Mouse (Mus musculus): Measurements from ENCODE around the gene Crhr2. TPM values are rescaled to one million over a fixed set of nuclear protein-coding genes. Genes with fewer than 3 reads are reported as not detected.

Gene Crhr2
- 1.2 and 1.3 TPM in 2 replicates for polyA plus RNA-seq (2014; fragmentation: Nextera tagmentation; extraction: Ambion mirVana)

GRCm38 (mm10) chr6:55132794-55133193 is at the start of gene Crhr2:
Gene Crhr2, minus strand, starts transcription at chr6:55133016.
- no peak for ATAC-seq (ENCODE audit: low read depth)
- H3K4me2 ChIP-seq (ENCODE audit: low read depth, low read length), result no peak within 1 kb of the TSS
- H3K4me3 ChIP-seq (ENCODE audit: low read depth, low read length), result no peak within 1 kb of the TSS
- WGBS, result 67% methylated on average over 10 of the region's 10 CpGs
- no peaks in the 10 kb centered on the region for H3K36me3 ChIP-seq (ENCODE audit: control insufficient read depth, insufficient read depth, low read length)
- H3K9me3 ChIP-seq (ENCODE audit: control insufficient read depth, low read length), result no peaks in the 10 kb centered on the region
- H3K4me1 ChIP-seq (ENCODE audit: control insufficient read depth, insufficient read depth, low read length), result no peaks in the 10 kb centered on the region
- H3K27ac ChIP-seq (ENCODE audit: low read depth, low read length), result no peak within 1 kb of the TSS
- H3K9ac ChIP-seq (replicated peaks; ENCODE audit: low read depth, low read length), result no peak within 1 kb of the TSS
- no peaks in the 10 kb centered on the region; the same call in 1 of the 2 replicates for H3K27me3 ChIP-seq (ENCODE audit: control insufficient read depth, insufficient read depth, low read length)

GRCm38 (mm10) chr6:55179560-55179959 is 46.7 kb upstream of the Crhr2 start:
- no peak overlapping the region for H3K9ac ChIP-seq (replicated peaks; ENCODE audit: low read depth, low read length)
- no peaks in the 10 kb centered on the region for H3K36me3 ChIP-seq (ENCODE audit: control insufficient read depth, insufficient read depth, low read length)
- no peaks in the 10 kb centered on the region for H3K9me3 ChIP-seq (ENCODE audit: control insufficient read depth, low read length)
- H3K27ac ChIP-seq (ENCODE audit: low read depth, low read length), result no peak overlapping the region
- no peak for ATAC-seq (ENCODE audit: low read depth)
- 80% methylated on average over 7 of the region's 7 CpGs for WGBS
- H3K4me3 ChIP-seq (ENCODE audit: low read depth, low read length), result no peak overlapping the region
- H3K4me2 ChIP-seq (ENCODE audit: low read depth, low read length), result no peak overlapping the region
- no peaks in the 10 kb centered on the region for H3K4me1 ChIP-seq (ENCODE audit: control insufficient read depth, insufficient read depth, low read length)
- no peaks in the 10 kb centered on the region for H3K27me3 ChIP-seq (ENCODE audit: control insufficient read depth, insufficient read depth, low read length)

DNA sequence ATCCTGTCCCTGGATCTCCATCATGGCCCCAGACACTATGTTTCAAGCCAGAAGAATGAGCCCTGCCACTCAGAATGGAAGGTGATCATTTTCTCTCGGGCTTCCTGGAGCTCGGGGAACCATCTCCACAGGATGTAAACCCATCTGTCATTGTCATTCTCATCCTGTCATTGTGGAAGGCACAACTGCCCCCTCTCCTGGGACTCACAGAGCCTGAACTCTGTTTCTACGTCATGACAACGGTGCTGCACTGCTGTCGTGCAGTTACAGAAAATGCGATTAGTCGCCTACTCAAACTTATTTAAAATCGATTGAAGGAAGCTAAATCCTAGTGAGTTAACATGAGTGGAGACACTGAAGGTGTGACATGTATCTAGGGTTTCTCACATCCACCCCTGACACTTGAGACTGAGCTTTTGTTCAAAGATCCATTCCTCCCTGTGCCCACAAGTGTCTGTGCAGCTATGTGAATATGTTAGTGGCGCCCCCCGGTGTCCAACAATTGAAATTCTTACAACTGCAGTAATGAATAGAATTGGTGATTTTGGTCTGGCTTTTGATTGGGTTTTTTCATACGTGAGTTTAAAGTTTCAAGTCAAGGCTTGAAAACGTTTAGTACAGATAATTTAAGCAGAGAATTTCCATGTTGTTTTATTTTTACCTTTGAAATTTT is 44.4 kb upstream of the Crhr2 start:
- Histone ChIP-seq H3K36me3 (ENCODE audit: control insufficient read depth, insufficient read depth, low read length) (no peaks in the 10 kb centered on the region), H3K9me3 (ENCODE audit: control insufficient read depth, low read length) (no peaks in the 10 kb centered on the region), H3K4me2 (ENCODE audit: low read depth, low read length) (no peak overlapping the region), H3K4me1 (ENCODE audit: control insufficient read depth, insufficient read depth, low read length) (no peaks in the 10 kb centered on the region), H3K9ac (replicated peaks; ENCODE audit: low read depth, low read length) (no peak overlapping the region), H3K27me3 (ENCODE audit: control insufficient read depth, insufficient read depth, low read length) (0 out of 2 replicates have a peak, but pooled peaks cover 8% of the 10 kb centered on the region), H3K4me3 (ENCODE audit: low read depth, low read length) (no peak overlapping the region), H3K27ac (ENCODE audit: low read depth, low read length) (no peak overlapping the region)
- ATAC-seq (ENCODE audit: low read depth), result no peak
- 39% methylated on average over 12 of the region's 12 CpGs for WGBS

DNA sequence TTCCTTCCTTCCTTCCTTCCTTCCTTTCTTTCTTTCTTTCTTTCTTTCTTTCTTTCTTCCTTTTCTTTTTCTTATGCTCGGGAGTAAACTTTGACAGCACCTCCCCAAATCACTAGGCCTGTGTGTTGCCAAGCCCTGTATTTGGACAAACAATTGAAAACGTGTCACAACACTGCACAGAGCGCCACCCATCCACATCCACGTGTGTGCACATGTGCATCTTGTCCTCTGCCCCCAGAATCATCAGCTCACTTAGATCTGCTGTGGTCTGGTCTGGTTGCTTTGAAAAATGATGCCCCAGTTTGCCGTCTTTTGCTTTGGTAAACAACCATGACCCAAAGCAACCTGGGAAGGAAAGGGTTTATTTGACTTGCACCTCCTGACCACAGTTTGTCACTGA is 43.1 kb upstream of the Crhr2 start:
- WGBS, result 64% methylated on average over 5 of the region's 5 CpGs
- Histone ChIP-seq H3K9me3 (ENCODE audit: control insufficient read depth, low read length) (no peaks in the 10 kb centered on the region), H3K4me1 (ENCODE audit: control insufficient read depth, insufficient read depth, low read length) (no peaks in the 10 kb centered on the region), H3K36me3 (ENCODE audit: control insufficient read depth, insufficient read depth, low read length) (no peaks in the 10 kb centered on the region), H3K4me3 (ENCODE audit: low read depth, low read length) (no peak overlapping the region), H3K27ac (ENCODE audit: low read depth, low read length) (no peak overlapping the region), H3K27me3 (ENCODE audit: control insufficient read depth, insufficient read depth, low read length) (0 out of 2 replicates have a peak, but pooled peaks cover 8% of the 10 kb centered on the region), H3K4me2 (ENCODE audit: low read depth, low read length) (no peak overlapping the region), H3K9ac (replicated peaks; ENCODE audit: low read depth, low read length) (no peak overlapping the region)
- ATAC-seq (ENCODE audit: low read depth), result no peak

GRCm38 (mm10) chr6:55175456-55175855 is 42.6 kb upstream of the Crhr2 start:
- Histone ChIP-seq H3K36me3 (ENCODE audit: control insufficient read depth, insufficient read depth, low read length) (no peaks in the 10 kb centered on the region), H3K9ac (replicated peaks; ENCODE audit: low read depth, low read length) (no peak overlapping the region), H3K27me3 (ENCODE audit: control insufficient read depth, insufficient read depth, low read length) (0 out of 2 replicates have a peak, but pooled peaks cover 8% of the 10 kb centered on the region), H3K9me3 (ENCODE audit: control insufficient read depth, low read length) (no peaks in the 10 kb centered on the region), H3K4me3 (ENCODE audit: low read depth, low read length) (no peak overlapping the region), H3K4me1 (ENCODE audit: control insufficient read depth, insufficient read depth, low read length) (no peaks in the 10 kb centered on the region), H3K4me2 (ENCODE audit: low read depth, low read length) (no peak overlapping the region), H3K27ac (ENCODE audit: low read depth, low read length) (no peak overlapping the region)
- 55% methylated on average over 2 of the region's 2 CpGs for WGBS
- ATAC-seq (ENCODE audit: low read depth), result no peak

DNA sequence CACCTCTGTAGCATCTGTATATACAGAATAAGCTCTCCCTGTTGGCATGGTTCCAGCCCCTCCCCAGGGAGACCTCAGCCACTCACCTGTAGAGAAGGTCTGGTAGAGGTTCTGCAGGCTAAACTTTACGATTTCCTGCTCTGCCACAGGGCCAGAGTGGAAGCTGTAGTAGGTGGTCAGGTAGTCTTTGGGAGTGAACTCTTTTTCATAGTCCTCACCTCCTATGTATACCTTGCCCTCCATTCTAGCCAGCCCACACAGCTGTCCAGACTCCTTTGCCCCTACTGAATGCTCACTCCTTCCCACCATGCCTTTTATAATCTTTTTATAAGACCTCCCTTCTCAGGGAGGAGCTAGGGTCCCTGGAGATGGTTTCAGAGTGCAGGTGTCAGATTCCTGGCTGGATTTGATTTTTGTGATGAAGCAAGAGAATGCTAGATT is 41.9 kb upstream of the Crhr2 start, which contains the start of gene Inmt:
Gene Inmt (minus strand): TSS at position 303 of the 441 bp plus-strand sequence.
- no peaks in the 10 kb centered on the region for H3K9me3 ChIP-seq (ENCODE audit: control insufficient read depth, low read length)
- H3K4me2 ChIP-seq (ENCODE audit: low read depth, low read length), result no peak within 1 kb of the TSS
- H3K4me1 ChIP-seq (ENCODE audit: control insufficient read depth, insufficient read depth, low read length), result no peaks in the 10 kb centered on the region
- no peak within 1 kb of the TSS for H3K27ac ChIP-seq (ENCODE audit: low read depth, low read length)
- H3K27me3 ChIP-seq (ENCODE audit: control insufficient read depth, insufficient read depth, low read length), result peaks cover 11% of the 10 kb centered on the region; the same call in 1 of the 2 replicates
- no peaks in the 10 kb centered on the region for H3K36me3 ChIP-seq (ENCODE audit: control insufficient read depth, insufficient read depth, low read length)
- no peak within 1 kb of the TSS for H3K4me3 ChIP-seq (ENCODE audit: low read depth, low read length)
- ATAC-seq (ENCODE audit: low read depth), result no peak
- H3K9ac ChIP-seq (replicated peaks; ENCODE audit: low read depth, low read length), result no peak within 1 kb of the TSS
- 88% methylated on average over 1 of the region's 1 CpGs for WGBS

- no peaks in the 10 kb centered on the region for H3K9me3 ChIP-seq (ENCODE audit: control insufficient read depth, low read length)
- H3K27me3 ChIP-seq (ENCODE audit: control insufficient read depth, insufficient read depth, low read length), result peaks cover 14% of the 10 kb centered on the region; the same call in 1 of the 2 replicates
- 12% methylated on average over 3 of the region's 3 CpGs for WGBS
- H3K4me1 ChIP-seq (ENCODE audit: control insufficient read depth, insufficient read depth, low read length), result no peaks in the 10 kb centered on the region
- no peak overlapping the region for H3K4me2 ChIP-seq (ENCODE audit: low read depth, low read length)
- H3K27ac ChIP-seq (ENCODE audit: low read depth, low read length), result no peak overlapping the region
- H3K9ac ChIP-seq (replicated peaks; ENCODE audit: low read depth, low read length), result no peak overlapping the region
- no peaks in the 10 kb centered on the region for H3K36me3 ChIP-seq (ENCODE audit: control insufficient read depth, insufficient read depth, low read length)
- no peak for ATAC-seq (ENCODE audit: low read depth)
- no peak overlapping the region for H3K4me3 ChIP-seq (ENCODE audit: low read depth, low read length)
Observed at GRCm38 (mm10) chr6:55173941-55174349, 41.1 kb upstream of the Crhr2 start.

DNA sequence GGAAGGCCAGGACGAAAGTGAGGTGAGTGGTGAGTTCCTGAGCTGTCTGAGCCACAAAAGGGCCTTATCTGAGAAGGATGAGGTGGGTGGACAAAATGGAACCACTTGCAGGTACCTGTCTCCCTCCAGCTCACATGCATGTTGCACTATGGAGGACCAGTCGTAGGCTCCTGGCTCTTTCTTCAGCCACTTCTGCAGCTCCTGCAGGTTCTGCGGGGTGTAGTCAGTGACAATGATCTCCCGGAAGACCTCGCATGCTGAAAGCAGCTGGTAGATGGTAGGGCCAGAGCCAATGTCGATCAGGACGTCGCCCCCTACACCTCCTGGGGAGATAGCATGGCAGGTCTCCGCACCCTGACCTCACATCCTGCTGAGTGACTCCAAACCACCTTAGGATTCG is 40.4 kb upstream of the Crhr2 start:
- Histone ChIP-seq H3K27me3 (ENCODE audit: control insufficient read depth, insufficient read depth, low read length) (peaks cover 18% of the 10 kb centered on the region; the same call in 1 of the 2 replicates), H3K36me3 (ENCODE audit: control insufficient read depth, insufficient read depth, low read length) (no peaks in the 10 kb centered on the region), H3K27ac (ENCODE audit: low read depth, low read length) (no peak overlapping the region), H3K9me3 (ENCODE audit: control insufficient read depth, low read length) (no peaks in the 10 kb centered on the region), H3K4me2 (ENCODE audit: low read depth, low read length) (no peak overlapping the region), H3K4me1 (ENCODE audit: control insufficient read depth, insufficient read depth, low read length) (no peaks in the 10 kb centered on the region), H3K4me3 (ENCODE audit: low read depth, low read length) (no peak overlapping the region), H3K9ac (replicated peaks; ENCODE audit: low read depth, low read length) (no peak overlapping the region)
- no peak for ATAC-seq (ENCODE audit: low read depth)
- WGBS, result 59% methylated on average over 10 of the region's 10 CpGs

DNA sequence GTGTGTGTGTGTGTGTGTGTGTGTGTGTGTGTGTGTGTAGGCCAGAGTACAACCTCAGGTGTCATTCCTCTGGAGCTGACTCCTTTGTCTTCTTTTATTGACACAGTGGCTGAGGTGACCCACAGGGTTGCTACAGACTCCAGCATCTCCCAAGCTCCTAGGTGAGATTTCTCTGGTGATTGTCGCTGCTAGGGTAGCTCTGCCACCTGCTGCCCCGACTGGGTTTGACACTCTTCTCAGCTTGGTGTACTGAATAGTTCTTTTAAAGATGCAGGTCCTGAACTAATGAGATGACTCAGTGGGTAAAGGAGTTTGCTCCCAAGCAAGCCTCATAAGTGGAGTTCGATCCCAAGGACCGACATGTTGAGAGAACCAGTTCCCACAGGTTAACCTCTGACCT is 38.8 kb upstream of the Crhr2 start:
- ATAC-seq (ENCODE audit: low read depth), result no peak
- Histone ChIP-seq H3K4me3 (ENCODE audit: low read depth, low read length) (no peak overlapping the region), H3K27ac (ENCODE audit: low read depth, low read length) (no peak overlapping the region), H3K4me1 (ENCODE audit: control insufficient read depth, insufficient read depth, low read length) (no peaks in the 10 kb centered on the region), H3K4me2 (ENCODE audit: low read depth, low read length) (no peak overlapping the region), H3K9ac (replicated peaks; ENCODE audit: low read depth, low read length) (no peak overlapping the region), H3K36me3 (ENCODE audit: control insufficient read depth, insufficient read depth, low read length) (no peaks in the 10 kb centered on the region), H3K27me3 (ENCODE audit: control insufficient read depth, insufficient read depth, low read length) (peaks cover 24% of the 10 kb centered on the region), H3K9me3 (ENCODE audit: control insufficient read depth, low read length) (no peaks in the 10 kb centered on the region)
- WGBS, result 63% methylated on average over 4 of the region's 4 CpGs
